Mouse (Mus musculus) gastrocnemius, postnatal 14 days (tissue): Measurements from ENCODE around the gene Raph1. TPM values are rescaled to one million over a fixed set of nuclear protein-coding genes. Genes with fewer than 3 reads are reported as not detected.
"Not testable (repeated sequence)": the region's sequence is repeated elsewhere in the genome, so short reads cannot be mapped to it uniquely, and the experiment has no call there.

Source experiments
- DNase-seq: peaks from one replicate; pipeline ENCODE4 v3.0.0; 2021; ENCODE audit warnings: mixed read lengths
- intact Hi-C: fragments of 180-260 bp; cut with DNase I; formaldehyde crosslinking; loops from one replicate; pipeline ENCODE4 v1.15.1; 2025; ENCODE audit warnings: low total_unique reads
- microRNA-seq, 2 experiments: library from miRNA; unstranded; fragments of <30 nt; microRNA quantifications; one replicate each; pipeline ENCODE4 v1.2.0; 2021
- total RNA-seq, 2 experiments: library from RNA; stranded (reverse); gene quantifications; 2 replicates each; pipeline ENCODE4 v1.2.3; 2021

Gene Raph1
- total RNA-seq, 2 experiments from 2014 or later, result 22.8 to 33.3 TPM

- no peak for DNase-seq
- intact Hi-C loops, result no loop called here
Measured at GRCm38 (mm10) chr1:60469491-60469890, 97.4 kb downstream of the Raph1 start.

GRCm38 (mm10) chr1:60460623-60461022 lies 106.3 kb downstream of the Raph1 start:
- DNase-seq, result no peak
- intact Hi-C loops, result no loop called here

- no peak for DNase-seq
- intact Hi-C loops, result no loop called here
Measured at GRCm38 (mm10) chr1:60449896-60450295, 117.0 kb downstream of the Raph1 start.

GRCm38 (mm10) chr1:60447067-60447466 lies 119.8 kb downstream of the Raph1 start:
- intact Hi-C loops, result no loop called here
- no peak for DNase-seq

DNA sequence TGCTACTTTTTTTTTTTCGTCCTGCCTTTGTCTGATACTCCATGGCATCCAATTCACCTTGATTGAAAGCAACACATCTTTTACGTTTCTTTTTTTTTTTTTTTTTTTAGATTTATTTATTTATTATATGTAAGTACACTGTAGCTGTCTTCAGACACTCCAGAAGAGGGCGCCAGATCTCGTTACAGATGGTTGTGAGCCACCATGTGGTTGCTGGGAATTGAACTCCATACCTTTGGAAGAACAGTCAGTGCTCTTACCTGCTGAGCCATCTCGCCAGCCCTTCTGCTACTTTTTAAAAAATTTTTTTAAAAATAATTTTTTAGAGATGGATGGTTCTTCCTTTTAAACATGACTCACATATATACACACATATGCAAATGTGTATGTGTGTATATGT lies 125.5 kb downstream of the Raph1 start:
- intact Hi-C loops, DNase-seq: not testable (repeated sequence)

GRCm38 (mm10) chr1:60432497-60432896 lies 134.4 kb downstream of the Raph1 start:
- no peak for DNase-seq
- intact Hi-C loops, result no loop called here

Small RNA genes within 50 kb of the gene (microRNA-seq; reads per million reads assigned to microRNA genes)
- gene Gm23762, result 0 reads per million in 2 experiments

Other genes with a start within 250 kb of the Raph1 start
- 10 to 100 TPM; 10.0 to 11.1 TPM for gene Cyp20a1, start 223.8 kb downstream of the Raph1 start, total RNA-seq
- gene Abi2, start 157.5 kb downstream of the Raph1 start, total RNA-seq, result 10 to 100 TPM; 20.4 to 22.6 TPM
- 1 to 10 TPM; 2.7 to 8.5 TPM for gene Cd28, start 149.7 kb upstream of the Raph1 start, total RNA-seq